Mouse (Mus musculus): ENCODE data around the gene Sv2b. TPM values are rescaled to one million over a fixed set of nuclear protein-coding genes. Genes with fewer than 3 reads are reported as not detected.

The Sv2b gene
- polyA plus RNA-seq, 1 experiment from 2014 or later = 1.1 TPM

- no peaks in the 10 kb centered on the region for H3K36me3 ChIP-seq
- 71% methylated on average over 3 of the region's 3 CpGs for WGBS
- no peak overlapping the region for H3K4me3 ChIP-seq (replicated peaks)
- H3K4me1 ChIP-seq (replicated peaks) = no peaks in the 10 kb centered on the region
- no peak overlapping the region for H3K27ac ChIP-seq
- no peak for ATAC-seq
- no peak overlapping the region for H3K9ac ChIP-seq
- no peaks in the 10 kb centered on the region for H3K27me3 ChIP-seq (replicated peaks)
- H3K9me3 ChIP-seq = no peaks in the 10 kb centered on the region
- no peak overlapping the region for H3K4me2 ChIP-seq (replicated peaks)
Observed at GRCm38 (mm10) chr7:75282951-75283350, 26.1 kb downstream of the Sv2b start.

DNA sequence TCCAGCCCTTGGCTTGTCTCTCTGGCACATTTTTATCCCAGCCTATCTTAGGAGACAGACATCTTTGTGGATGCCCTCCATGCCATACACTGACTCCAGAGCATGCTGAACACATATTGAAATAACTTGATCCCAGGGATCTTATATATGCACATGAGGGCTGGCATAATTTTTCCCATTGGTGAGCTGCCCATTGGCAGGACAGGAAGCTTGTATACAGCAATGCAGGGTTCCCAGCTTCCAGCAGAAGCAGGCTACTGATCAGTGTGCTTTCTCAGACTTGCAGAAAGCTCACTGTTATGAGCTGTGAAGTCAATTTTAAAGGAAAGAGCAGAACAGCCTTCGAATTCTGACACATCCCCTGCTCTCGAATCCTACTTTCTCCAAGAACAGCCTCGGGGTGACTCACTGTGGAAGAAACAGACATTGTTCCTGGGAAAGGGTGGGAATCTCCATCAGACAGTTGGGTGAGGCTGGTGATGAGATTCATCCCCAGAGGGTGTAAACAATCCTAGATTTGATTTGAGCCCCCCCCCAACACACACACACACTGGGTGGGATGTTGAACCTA lies 26.9 kb downstream of the Sv2b start:
- Histone ChIP-seq H3K4me1 (replicated peaks) (no peaks in the 10 kb centered on the region), H3K4me2 (replicated peaks) (no peak overlapping the region), H3K9me3 (no peaks in the 10 kb centered on the region), H3K9ac (no peak overlapping the region), H3K27ac (no peak overlapping the region), H3K36me3 (no peaks in the 10 kb centered on the region), H3K27me3 (replicated peaks) (no peaks in the 10 kb centered on the region), H3K4me3 (replicated peaks) (no peak overlapping the region)
- WGBS = 76% methylated on average over 3 of the region's 3 CpGs
- no peak for ATAC-seq

DNA sequence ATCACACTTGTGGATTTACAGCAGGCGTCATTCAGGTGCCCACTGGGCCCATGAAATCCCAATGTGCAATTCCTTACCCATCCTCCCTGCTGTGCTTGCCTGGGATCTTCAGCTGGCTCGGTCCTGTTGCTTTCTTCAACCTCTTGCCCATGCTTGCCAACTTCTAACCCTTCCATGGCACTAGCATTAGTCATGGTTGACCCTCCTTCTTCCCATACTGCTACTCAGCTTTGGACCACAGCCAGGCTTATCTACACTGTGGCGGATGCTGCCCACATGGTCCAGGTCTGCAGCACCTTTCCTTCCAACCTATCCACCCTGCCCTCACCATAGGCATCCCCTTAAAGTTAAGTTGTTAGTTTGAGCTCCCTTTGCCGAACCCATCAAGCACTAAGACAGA lies 28.0 kb downstream of the Sv2b start:
- no peak overlapping the region for H3K4me3 ChIP-seq (replicated peaks)
- no peaks in the 10 kb centered on the region for H3K9me3 ChIP-seq
- no peak overlapping the region for H3K27ac ChIP-seq
- H3K4me1 ChIP-seq (replicated peaks) = no peaks in the 10 kb centered on the region
- no peak overlapping the region for H3K4me2 ChIP-seq (replicated peaks)
- 88% methylated on average over 4 of the region's 4 CpGs for WGBS
- no peaks in the 10 kb centered on the region for H3K36me3 ChIP-seq
- H3K9ac ChIP-seq = no peak overlapping the region
- no peak for ATAC-seq
- H3K27me3 ChIP-seq (replicated peaks) = no peaks in the 10 kb centered on the region

- 25% methylated on average over 3 of the region's 3 CpGs for WGBS
- no peak overlapping the region for H3K4me2 ChIP-seq (replicated peaks)
- no peak overlapping the region for H3K4me3 ChIP-seq (replicated peaks)
- no peaks in the 10 kb centered on the region for H3K36me3 ChIP-seq
- H3K9me3 ChIP-seq = no peaks in the 10 kb centered on the region
- no peaks in the 10 kb centered on the region for H3K4me1 ChIP-seq (replicated peaks)
- ATAC-seq = no peak
- H3K9ac ChIP-seq = no peak overlapping the region
- H3K27ac ChIP-seq = no peak overlapping the region
- no peaks in the 10 kb centered on the region for H3K27me3 ChIP-seq (replicated peaks)
Observed at GRCm38 (mm10) chr7:75277847-75278246, 31.2 kb downstream of the Sv2b start.

- Histone ChIP-seq H3K36me3 (no peaks in the 10 kb centered on the region), H3K4me3 (replicated peaks) (no peak overlapping the region), H3K27ac (no peak overlapping the region), H3K9me3 (no peaks in the 10 kb centered on the region), H3K4me2 (replicated peaks) (no peak overlapping the region), H3K9ac (no peak overlapping the region), H3K27me3 (replicated peaks) (no peaks in the 10 kb centered on the region), H3K4me1 (replicated peaks) (no peaks in the 10 kb centered on the region)
- no peak for ATAC-seq
Observed at GRCm38 (mm10) chr7:75276739-75277138, 32.3 kb downstream of the Sv2b start.

GRCm38 (mm10) chr7:75274518-75274917 lies 34.5 kb downstream of the Sv2b start:
- Histone ChIP-seq H3K4me3 (replicated peaks) (no peak overlapping the region), H3K36me3 (no peaks in the 10 kb centered on the region)
- ATAC-seq = no peak

GRCm38 (mm10) chr7:75273633-75274032 lies 35.4 kb downstream of the Sv2b start:
- 83% methylated on average over 2 of the region's 2 CpGs for WGBS

More at GRCm38 (mm10) chr7:75274518-75274917, 34.5 kb downstream of the Sv2b start:
- 68% methylated on average over 3 of the region's 3 CpGs for WGBS
- Histone ChIP-seq H3K4me2 (replicated peaks) (no peak overlapping the region), H3K4me1 (replicated peaks) (no peaks in the 10 kb centered on the region), H3K27ac (no peak overlapping the region), H3K27me3 (replicated peaks) (no peaks in the 10 kb centered on the region), H3K9me3 (no peaks in the 10 kb centered on the region), H3K9ac (no peak overlapping the region)

GRCm38 (mm10) chr7:75271921-75272381 lies 37.1 kb downstream of the Sv2b start:
- Histone ChIP-seq H3K27ac (no peak overlapping the region), H3K4me1 (replicated peaks) (no peaks in the 10 kb centered on the region), H3K9me3 (no peaks in the 10 kb centered on the region), H3K36me3 (no peaks in the 10 kb centered on the region), H3K4me2 (replicated peaks) (no peak overlapping the region), H3K9ac (no peak overlapping the region), H3K4me3 (replicated peaks) (no peak overlapping the region), H3K27me3 (replicated peaks) (no peaks in the 10 kb centered on the region)
- 64% methylated on average over 3 of the region's 3 CpGs for WGBS
- no peak for ATAC-seq

More at GRCm38 (mm10) chr7:75273633-75274032, 35.4 kb downstream of the Sv2b start:
- no peak for ATAC-seq
- H3K27ac ChIP-seq = no peak overlapping the region
- H3K9ac ChIP-seq = no peak overlapping the region
- no peaks in the 10 kb centered on the region for H3K4me1 ChIP-seq (replicated peaks)
- H3K9me3 ChIP-seq = no peaks in the 10 kb centered on the region
- H3K4me3 ChIP-seq (replicated peaks) = no peak overlapping the region
- no peaks in the 10 kb centered on the region for H3K27me3 ChIP-seq (replicated peaks)
- H3K36me3 ChIP-seq = no peaks in the 10 kb centered on the region
- no peak overlapping the region for H3K4me2 ChIP-seq (replicated peaks)

DNA sequence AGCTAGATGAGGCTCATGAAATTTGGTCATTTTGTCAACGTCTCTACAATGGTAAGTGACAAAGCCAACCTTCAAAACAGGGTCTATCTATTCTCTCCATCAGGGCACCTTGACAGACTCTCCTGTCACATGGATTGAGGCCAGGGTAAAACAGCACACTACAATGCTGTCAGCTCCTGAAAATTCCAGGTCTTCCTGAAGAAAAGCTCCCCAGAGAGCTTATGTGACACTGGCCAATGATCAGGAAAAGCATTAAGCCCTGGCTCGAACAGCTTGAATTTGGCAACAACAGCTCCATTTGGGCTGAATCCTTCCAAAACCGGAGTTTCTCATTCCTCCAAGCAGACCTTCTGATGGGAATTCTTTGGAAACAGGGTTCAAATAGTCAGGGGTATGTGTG lies 37.8 kb downstream of the Sv2b start:
- Histone ChIP-seq H3K36me3 (no peaks in the 10 kb centered on the region), H3K4me2 (replicated peaks) (no peak overlapping the region), H3K4me1 (replicated peaks) (no peaks in the 10 kb centered on the region), H3K4me3 (replicated peaks) (no peak overlapping the region), H3K27me3 (replicated peaks) (no peaks in the 10 kb centered on the region), H3K9ac (no peak overlapping the region), H3K9me3 (no peaks in the 10 kb centered on the region), H3K27ac (no peak overlapping the region)
- 85% methylated on average over 3 of the region's 3 CpGs for WGBS
- ATAC-seq = no peak

- 66% methylated on average over 4 of the region's 4 CpGs for WGBS
- ATAC-seq = no peak
- Histone ChIP-seq H3K27ac (no peak overlapping the region), H3K9me3 (no peaks in the 10 kb centered on the region), H3K4me3 (replicated peaks) (no peak overlapping the region), H3K4me1 (replicated peaks) (no peaks in the 10 kb centered on the region), H3K4me2 (replicated peaks) (no peak overlapping the region), H3K9ac (no peak overlapping the region), H3K27me3 (replicated peaks) (no peaks in the 10 kb centered on the region), H3K36me3 (no peaks in the 10 kb centered on the region)
Observed at GRCm38 (mm10) chr7:75267236-75267635, 41.8 kb downstream of the Sv2b start.

DNA sequence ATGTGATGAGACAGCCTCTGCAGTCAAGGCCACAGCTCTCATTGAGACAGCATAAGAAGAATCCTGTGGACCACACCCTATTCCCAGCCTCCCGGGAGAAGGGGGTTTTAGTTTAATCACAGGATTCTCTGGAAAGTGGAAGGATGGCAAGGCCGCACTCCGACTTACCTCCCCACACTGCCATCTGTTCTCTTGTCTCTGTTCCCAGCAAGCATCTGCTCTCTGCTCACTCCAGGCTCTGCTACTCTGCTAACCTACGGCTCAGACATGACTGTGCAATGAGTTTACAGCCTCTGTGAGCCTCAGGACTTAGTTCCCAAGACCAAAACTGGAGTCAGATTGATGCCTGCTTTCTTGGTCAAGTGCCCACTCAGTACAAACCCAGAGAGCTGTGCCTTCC lies 43.8 kb downstream of the Sv2b start:
- no peaks in the 10 kb centered on the region for H3K4me1 ChIP-seq (replicated peaks)
- H3K4me3 ChIP-seq (replicated peaks) = no peak overlapping the region
- ATAC-seq = no peak
- no peaks in the 10 kb centered on the region for H3K27me3 ChIP-seq (replicated peaks)
- no peak overlapping the region for H3K9ac ChIP-seq
- no peak overlapping the region for H3K4me2 ChIP-seq (replicated peaks)
- no peaks in the 10 kb centered on the region for H3K9me3 ChIP-seq
- H3K27ac ChIP-seq = no peak overlapping the region
- 69% methylated on average over 4 of the region's 4 CpGs for WGBS
- no peaks in the 10 kb centered on the region for H3K36me3 ChIP-seq

GRCm38 (mm10) chr7:75259945-75260344 lies 49.1 kb downstream of the Sv2b start:
- ATAC-seq = no peak
- H3K27ac ChIP-seq = no peak overlapping the region
- H3K9ac ChIP-seq = no peak overlapping the region
- no peak overlapping the region for H3K4me3 ChIP-seq (replicated peaks)
- no peaks in the 10 kb centered on the region for H3K36me3 ChIP-seq
- H3K4me1 ChIP-seq (replicated peaks) = no peaks in the 10 kb centered on the region
- no peaks in the 10 kb centered on the region for H3K27me3 ChIP-seq (replicated peaks)
- H3K4me2 ChIP-seq (replicated peaks) = no peak overlapping the region
- 57% methylated on average over 3 of the region's 3 CpGs for WGBS
- H3K9me3 ChIP-seq = no peaks in the 10 kb centered on the region

- no peaks in the 10 kb centered on the region for H3K9me3 ChIP-seq
- H3K4me3 ChIP-seq (replicated peaks) = no peak overlapping the region
- no peaks in the 10 kb centered on the region for H3K36me3 ChIP-seq
- no peak for ATAC-seq
- 79% methylated on average over 8 of the region's 8 CpGs for WGBS
- H3K27ac ChIP-seq = no peak overlapping the region
- no peak overlapping the region for H3K9ac ChIP-seq
- no peaks in the 10 kb centered on the region for H3K4me1 ChIP-seq (replicated peaks)
- H3K27me3 ChIP-seq (replicated peaks) = no peaks in the 10 kb centered on the region
- H3K4me2 ChIP-seq (replicated peaks) = no peak overlapping the region
Observed at GRCm38 (mm10) chr7:75253611-75254250, 55.3 kb downstream of the Sv2b start.
